Mouse (Mus musculus) left cerebral cortex, postnatal 25 days (tissue): ENCODE measurements around the gene Rplp2. TPM values are rescaled to one million over a fixed set of nuclear protein-coding genes. Genes with fewer than 3 reads are reported as not detected.

Experiments
- DNase-seq, 2 experiments: peaks; one replicate each; pipeline ENCODE4 v3.0.0; 2022; ENCODE audit warnings: low spot score in 2 of 2, mixed read lengths in 1 of 2
- intact Hi-C: fragments of 180-260 bp; cut with DNase I; formaldehyde crosslinking; loops from one replicate; pipeline ENCODE4 v1.15.1; 2025
- total RNA-seq, 2 experiments: library from RNA; stranded (reverse); gene quantifications; 2 replicates each; pipeline ENCODE4 v1.2.3; 2021

The Rplp2 gene
- total RNA-seq, 2 experiments from 2014 or later = 488 to 498 TPM

GRCm38 (mm10) chr7:141429840-141430584 is 17.2 kb upstream of the Rplp2 start:
- DNase-seq = no peak
- intact Hi-C loops = no loop called here

- DNase-seq = no peak
- intact Hi-C loops = no loop called here
Observed at GRCm38 (mm10) chr7:141430585-141431240, 16.5 kb upstream of the Rplp2 start.

- intact Hi-C loops = no loop called here
- DNase-seq = no peak
Observed at GRCm38 (mm10) chr7:141431434-141432185, 15.6 kb upstream of the Rplp2 start.

- peak in 1 of 2 experiments; percentile 24 for DNase-seq
- intact Hi-C loops = no loop called here
Observed at GRCm38 (mm10) chr7:141432186-141432611, 15.0 kb upstream of the Rplp2 start.

- intact Hi-C loops = no loop called here
- peak in 1 of 2 experiments; percentile 41 for DNase-seq
Observed at GRCm38 (mm10) chr7:141432741-141433516, 14.2 kb upstream of the Rplp2 start.

- intact Hi-C loops = loop anchor here (2.0 kb wide), 1 partner anchor 19 kb away; the partner anchor contains the start of gene Gatd1
- no peak for DNase-seq
Observed at GRCm38 (mm10) chr7:141433517-141434400, 13.4 kb upstream of the Rplp2 start.

- intact Hi-C loops = loop anchor here (2.0 kb wide), 1 partner anchor 20 kb away; the partner anchor contains the start of gene Gatd1
- peak; percentile 77 to 89 for DNase-seq
Observed at GRCm38 (mm10) chr7:141434464-141434863, 12.7 kb upstream of the Rplp2 start.

- DNase-seq = peak; percentile 51 to 69
- intact Hi-C loops = loop anchor here (2.0 kb wide), 1 partner anchor 20 kb away; the partner anchor contains the start of gene Gatd1
Observed at GRCm38 (mm10) chr7:141435129-141435855, 11.9 kb upstream of the Rplp2 start.

GRCm38 (mm10) chr7:141435856-141436522 is 11.2 kb upstream of the Rplp2 start:
- no peak for DNase-seq
- intact Hi-C loops = loop anchor here (2.0 kb wide), 1 partner anchor 21 kb away; the partner anchor contains the start of gene Gatd1

- intact Hi-C loops = no loop called here
- DNase-seq = no peak
Observed at GRCm38 (mm10) chr7:141436523-141436892, 10.7 kb upstream of the Rplp2 start.

- intact Hi-C loops = loop anchor here (1.0 kb wide), 1 partner anchor 10 kb away; the partner anchor contains the start of gene Rplp2
- peak; percentile 87 for DNase-seq
Observed at GRCm38 (mm10) chr7:141437178-141438120, 9.7 kb upstream of the Rplp2 start, which contains the start of gene Slc25a22. Gene Slc25a22, minus strand, starts transcription at chr7:141437892.

- no peak for DNase-seq
- intact Hi-C loops = no loop called here
Observed at GRCm38 (mm10) chr7:141438201-141438968, 8.8 kb upstream of the Rplp2 start.

- no peak for DNase-seq
- intact Hi-C loops = no loop called here
Observed at GRCm38 (mm10) chr7:141439140-141439679, 8.0 kb upstream of the Rplp2 start.

GRCm38 (mm10) chr7:141439811-141440210 is 7.4 kb upstream of the Rplp2 start:
- intact Hi-C loops = no loop called here
- no peak for DNase-seq

- intact Hi-C loops = no loop called here
- DNase-seq = peak in 1 of 2 experiments; percentile 58
Observed at GRCm38 (mm10) chr7:141440613-141441012, 6.6 kb upstream of the Rplp2 start.
